Mouse (Mus musculus) neural tube, embryonic 11.5 days (tissue): ENCODE measurements around the gene Rfc4. TPM values are rescaled to one million over a fixed set of nuclear protein-coding genes. Genes with fewer than 3 reads are reported as not detected.
"Not testable (repeated sequence)": the region's sequence is repeated elsewhere in the genome, so short reads cannot be mapped to it uniquely, and the experiment has no call there.

Experiments used
- ATAC-seq: fragments of 200-750 bp; cut with Nextera tagmentation; 2 replicates; pipeline ENCODE4 v1.8.0; 2017; ENCODE audit warnings: moderate number of reproducible peaks, mild to moderate bottlenecking, moderate TSS enrichment, moderate library complexity; ENCODE audit not compliant: insufficient read depth, low FRiP score, low TSS enrichment
- DNase-seq: peaks from one replicate; pipeline ENCODE4 v3.0.0-alpha.2; 2015; ENCODE audit warnings: low spot score
- H3K27ac ChIP-seq: fragments of 300-500 bp; sonication (generic); 2 replicates; pipeline ENCODE4 v1.5.1; 2014; ENCODE audit warnings: low read depth, mild to moderate bottlenecking, low read length
- H3K27me3 ChIP-seq: fragments of 300-500 bp; sonication (generic); 2 replicates; pipeline ENCODE4 v1.6.1; 2014; ENCODE audit warnings: mild to moderate bottlenecking, low read length, mixed read lengths; ENCODE audit not compliant: control insufficient read depth, insufficient read depth
- H3K36me3 ChIP-seq: fragments of 300-500 bp; sonication (generic); 2 replicates; pipeline ENCODE4 v1.6.1; 2014; ENCODE audit warnings: mild to moderate bottlenecking, low read length, moderate library complexity, mixed read lengths; ENCODE audit not compliant: control insufficient read depth, insufficient read depth
- H3K4me1 ChIP-seq: fragments of 300-500 bp; sonication (generic); 2 replicates; pipeline ENCODE4 v1.6.1; 2014; ENCODE audit warnings: low read length, mixed read lengths; ENCODE audit not compliant: control insufficient read depth, insufficient read depth
- H3K4me2 ChIP-seq: fragments of 300-500 bp; sonication (generic); 2 replicates; pipeline ENCODE4 v1.6.1; 2014; ENCODE audit warnings: low read depth, mild to moderate bottlenecking, moderate library complexity
- H3K4me3 ChIP-seq: fragments of 300-500 bp; sonication (generic); 2 replicates; pipeline ENCODE4 v1.5.1; 2014; ENCODE audit warnings: low read depth, low read length
- H3K9ac ChIP-seq: fragments of 300-500 bp; sonication (generic); 2 replicates; pipeline ENCODE4 v1.6.1; 2014; ENCODE audit warnings: mild to moderate bottlenecking, low read length
- H3K9me3 ChIP-seq: fragments of 300-500 bp; sonication (generic); 2 replicates; pipeline ENCODE4 v1.6.1; 2016; ENCODE audit warnings: low read length; ENCODE audit not compliant: control insufficient read depth
- WGBS: fragments of 180-500 bp; shearing (Covaris S2); extraction: QIAGEN DNeasy Blood & Tissue Kit; methylation state at CpG from one replicate; pipeline ENCODE4 v1.1.7; 2014; 5-methylcytosine and 5-hydroxymethylcytosine counted together
- polyA plus RNA-seq: library from polyadenylated mRNA; unstranded; fragments of >200 nt; fragmentation: Nextera tagmentation; extraction: Ambion mirVana; gene quantifications from 2 replicates; pipeline ENCODE4 v1.2.1, GENCODE M21; 2014

Rfc4 gene
- polyA plus RNA-seq, 1 experiment from 2014 or later = 150 TPM

- H3K27me3 ChIP-seq = no peaks in the 10 kb centered on the region
- H3K9me3 ChIP-seq = no peaks in the 10 kb centered on the region
- H3K4me1 ChIP-seq = no peaks in the 10 kb centered on the region
- no peak for DNase-seq
- no peaks in the 10 kb centered on the region for H3K36me3 ChIP-seq
- H3K9ac ChIP-seq = peak overlapping the region; percentile 18; the same call in 1 of the 2 replicates
- H3K27ac ChIP-seq = no peak overlapping the region
- peak overlapping the region; percentile 23 for H3K4me3 ChIP-seq
- peak overlapping the region; percentile 45 for H3K4me2 ChIP-seq
- ATAC-seq = no peak
- 11% methylated on average over 15 of the region's 15 CpGs for WGBS
Measured at GRCm38 (mm10) chr16:23102340-23103037, 25.0 kb downstream of the Rfc4 start.

DNA sequence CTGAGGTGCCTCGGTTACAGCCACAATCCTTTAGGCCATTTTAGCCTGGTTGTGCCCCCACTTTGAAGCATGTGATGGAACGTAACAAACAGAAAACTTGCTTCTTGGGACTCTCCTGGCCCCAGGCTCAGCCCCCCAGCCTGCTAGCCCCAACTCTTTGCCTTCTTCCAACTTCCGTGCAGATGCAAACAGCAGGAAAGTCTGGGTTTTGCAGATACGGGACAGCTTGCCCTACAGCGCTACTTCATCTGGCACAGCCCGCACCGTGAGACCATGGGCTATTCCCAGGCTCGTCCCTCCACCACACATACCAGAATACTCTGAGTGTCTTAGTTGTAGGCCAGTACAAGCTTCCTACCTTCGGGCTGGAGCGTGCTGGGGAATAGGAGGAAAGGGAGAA is 26.9 kb downstream of the Rfc4 start:
- Histone ChIP-seq H3K27me3 (no peaks in the 10 kb centered on the region), H3K4me2 (peak overlapping the region; percentile 37), H3K9ac (no peak overlapping the region), H3K4me3 (no peak overlapping the region; the same call in 1 of the 2 replicates), H3K36me3 (no peaks in the 10 kb centered on the region), H3K27ac (no peak overlapping the region), H3K4me1 (no peaks in the 10 kb centered on the region), H3K9me3 (no peaks in the 10 kb centered on the region)
- DNase-seq (peak; percentile 20), ATAC-seq (no peak)
- 9% methylated on average over 10 of the region's 10 CpGs for WGBS

DNA sequence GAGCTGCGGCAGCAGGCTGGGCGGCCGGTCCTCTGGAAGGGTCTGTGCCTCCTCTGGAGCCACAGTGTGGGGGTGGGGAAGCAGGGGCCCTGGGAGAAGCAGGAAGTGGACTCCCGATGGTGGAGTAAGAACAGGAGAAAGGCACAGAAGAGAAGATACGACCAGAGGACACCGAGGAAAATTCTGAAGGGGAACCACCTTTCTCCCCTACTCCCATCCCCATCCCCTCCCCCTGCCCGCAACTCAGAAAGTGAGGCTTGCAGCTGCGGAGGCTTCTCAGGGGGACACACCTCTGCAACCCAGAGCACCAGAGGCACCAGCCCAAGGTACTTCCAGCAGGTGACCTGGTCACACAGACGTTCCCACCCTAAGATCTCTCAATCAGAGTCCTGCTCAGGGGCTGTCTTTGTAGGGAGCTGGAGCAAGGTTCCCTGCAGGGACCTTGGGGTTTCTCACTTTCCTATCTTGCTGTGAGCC is 27.4 kb downstream of the Rfc4 start:
- DNase-seq = peak; percentile 68
- ATAC-seq = peak; percentile 35; the same call in 1 of the 2 replicates

DNA sequence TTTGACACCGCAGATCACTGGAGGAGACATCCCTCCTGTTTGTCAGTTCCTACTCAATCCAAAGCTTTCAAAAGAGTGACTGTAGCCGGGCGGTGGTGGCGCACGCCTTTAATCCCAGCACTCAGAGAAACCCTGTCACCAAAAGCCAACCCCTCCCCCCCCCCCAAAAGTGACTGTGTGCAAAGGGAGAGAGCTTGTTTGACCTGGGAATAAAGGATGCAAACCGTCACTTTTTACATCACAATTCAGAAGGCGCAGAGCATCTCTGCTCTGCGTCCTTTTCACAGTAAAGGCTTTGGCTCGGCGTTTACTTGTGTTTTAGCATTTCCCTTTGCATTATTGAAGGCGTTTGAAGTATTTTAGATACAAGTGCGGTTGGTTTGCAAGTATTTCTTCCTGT is 27.9 kb downstream of the Rfc4 start:
- no peak for ATAC-seq
- WGBS = 11% methylated on average over 12 of the region's 12 CpGs

More for the DNA sequence above, 27.4 kb downstream of the Rfc4 start:
- Histone ChIP-seq H3K27ac (no peak overlapping the region), H3K27me3 (no peaks in the 10 kb centered on the region), H3K9me3 (no peaks in the 10 kb centered on the region), H3K4me1 (no peaks in the 10 kb centered on the region), H3K4me3 (peak overlapping the region; percentile 19), H3K36me3 (no peaks in the 10 kb centered on the region), H3K9ac (peak overlapping the region; percentile 35), H3K4me2 (peak overlapping the region; percentile 37)
- 0% methylated on average over 9 of the region's 9 CpGs for WGBS

DNA sequence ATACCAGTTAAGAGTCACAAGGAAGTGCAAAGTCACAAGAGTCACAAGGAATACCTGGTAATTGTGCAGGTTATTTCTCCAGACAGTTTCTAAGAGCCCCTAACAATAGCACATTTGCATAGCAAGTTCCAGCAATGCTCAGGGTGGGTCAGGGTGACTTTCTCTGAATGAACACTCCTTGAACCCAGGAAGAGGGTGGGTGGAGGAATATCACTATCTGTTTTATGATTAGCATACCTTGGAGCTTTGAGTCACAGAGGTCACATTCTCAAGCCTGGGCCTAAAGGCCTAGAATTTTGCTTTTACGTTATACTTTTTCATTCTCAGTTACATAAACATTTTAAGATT is 29.5 kb downstream of the Rfc4 start:
- not testable (repeated sequence) for H3K4me3 ChIP-seq, H3K4me1 ChIP-seq, H3K36me3 ChIP-seq, ATAC-seq, H3K4me2 ChIP-seq, H3K9ac ChIP-seq, DNase-seq, H3K27me3 ChIP-seq, H3K27ac ChIP-seq, H3K9me3 ChIP-seq
- WGBS = 97% methylated on average over 1 of the region's 1 CpGs

More for the DNA sequence above, 27.9 kb downstream of the Rfc4 start:
- Histone ChIP-seq H3K36me3 (no peaks in the 10 kb centered on the region), H3K4me3 (peak overlapping the region; percentile 19), H3K27me3 (no peaks in the 10 kb centered on the region), H3K9ac (peak overlapping the region; percentile 35), H3K27ac (no peak overlapping the region), H3K9me3 (no peaks in the 10 kb centered on the region), H3K4me1 (no peaks in the 10 kb centered on the region), H3K4me2 (peak overlapping the region; percentile 37)
- DNase-seq = no peak

- 82% methylated on average over 8 of the region's 8 CpGs for WGBS
- H3K9me3 ChIP-seq, DNase-seq: not testable (repeated sequence)
Measured at GRCm38 (mm10) chr16:23097290-23098104, 30.0 kb downstream of the Rfc4 start.

GRCm38 (mm10) chr16:23096886-23097285 is 30.7 kb downstream of the Rfc4 start:
- H3K4me2 ChIP-seq, H3K27me3 ChIP-seq, H3K36me3 ChIP-seq, H3K4me3 ChIP-seq, H3K4me1 ChIP-seq, H3K27ac ChIP-seq, DNase-seq, ATAC-seq, H3K9ac ChIP-seq, H3K9me3 ChIP-seq: not testable (repeated sequence)
- 85% methylated on average over 1 of the region's 1 CpGs for WGBS

More at GRCm38 (mm10) chr16:23097290-23098104, 30.0 kb downstream of the Rfc4 start:
- not testable (repeated sequence) for H3K4me1 ChIP-seq, H3K27ac ChIP-seq, H3K27me3 ChIP-seq, ATAC-seq, H3K9ac ChIP-seq, H3K4me2 ChIP-seq, H3K4me3 ChIP-seq, H3K36me3 ChIP-seq

- not testable (repeated sequence) for H3K9me3 ChIP-seq, H3K4me3 ChIP-seq, H3K4me1 ChIP-seq, H3K4me2 ChIP-seq, H3K9ac ChIP-seq, DNase-seq, H3K27ac ChIP-seq, H3K27me3 ChIP-seq, H3K36me3 ChIP-seq, ATAC-seq
- 93% methylated on average over 5 of the region's 5 CpGs for WGBS
Measured at GRCm38 (mm10) chr16:23095581-23095980, 32.0 kb downstream of the Rfc4 start.
